Mouse (Mus musculus): Measurements from ENCODE around the gene Gabrp. TPM values are rescaled to one million over a fixed set of nuclear protein-coding genes. Genes with fewer than 3 reads are reported as not detected.

The Gabrp gene
- total RNA-seq, 2 experiments from 2014 or later, result not detected

GRCm38 (mm10) chr11:33513376-33513991 is 65.3 kb downstream of the Gabrp start, which contains the start of gene Ranbp17:
Ranbp17 (minus strand) TSS chr11:33513746.
- peak; percentile 59 for DNase-seq

- peak; percentile 67 for DNase-seq
Observed at GRCm38 (mm10) chr11:33512854-33513375, 65.8 kb downstream of the Gabrp start.

GRCm38 (mm10) chr11:33509401-33509800 is 69.4 kb downstream of the Gabrp start:
- no peak for DNase-seq

Other genes with a start within 250 kb of the Gabrp start
- 1 to 10 TPM; 1.9 to 2.8 TPM for gene Ranbp17, start 65.2 kb downstream of the Gabrp start, total RNA-seq (2021)
- gene D130052B06Rik, start 20.3 kb upstream of the Gabrp start, total RNA-seq (2021), result not detected